Mouse (Mus musculus) myocyte (in vitro differentiated cells): ENCODE data around the gene Zcchc7.

Source experiments
- MAX ChIP-seq: IDR thresholded peaks from one replicate; pipeline ENCODE4 v1.6.1; 2011; ENCODE audit warnings: low read depth, mild to moderate bottlenecking, control low read depth
- MYOD1 ChIP-seq, 3 experiments: IDR thresholded peaks; one replicate each; pipeline ENCODE4 v1.6.1; 2011; ENCODE audit warnings: control low read depth in 2 of 3, low read depth in 2 of 3, mild to moderate bottlenecking in 2 of 3, moderate library complexity in 1 of 3; ENCODE audit not compliant: insufficient read length in 2 of 3, control insufficient read depth in 1 of 3
- MYOG ChIP-seq, 3 experiments: IDR thresholded peaks; one replicate each; pipeline ENCODE4 v1.6.1; 2011; ENCODE audit warnings: control low read depth in 2 of 3, low read depth in 2 of 3, mild to moderate bottlenecking in 2 of 3; ENCODE audit not compliant: insufficient read length in 2 of 3, control insufficient read depth in 1 of 3, insufficient read depth in 1 of 3
- POLR2A ChIP-seq: IDR thresholded peaks from one replicate; pipeline ENCODE4 v1.6.1; 2011; ENCODE audit warnings: low read depth, mild to moderate bottlenecking, control low read depth, moderate library complexity; ENCODE audit not compliant: insufficient read length
- POLR2AphosphoS2 ChIP-seq: IDR thresholded peaks from one replicate; pipeline ENCODE4 v1.6.1; 2011; ENCODE audit warnings: low read depth, control low read depth; ENCODE audit not compliant: insufficient read length
- REST ChIP-seq: IDR thresholded peaks from one replicate; pipeline ENCODE4 v1.6.1; 2011; ENCODE audit warnings: mild to moderate bottlenecking, control low read depth, moderate library complexity; ENCODE audit not compliant: insufficient read depth, insufficient read length
- TCF12 ChIP-seq: IDR thresholded peaks from one replicate; pipeline ENCODE4 v1.6.1; 2011; ENCODE audit warnings: mild to moderate bottlenecking, control low read depth; ENCODE audit not compliant: poor library complexity, insufficient read depth, severe bottlenecking
- TCF3 ChIP-seq: IDR thresholded peaks from one replicate; pipeline ENCODE4 v1.6.1; 2011; ENCODE audit warnings: low read depth, control low read depth; ENCODE audit not compliant: insufficient read length
- USF1 ChIP-seq: IDR thresholded peaks from one replicate; pipeline ENCODE4 v1.6.1; 2011; ENCODE audit warnings: low read depth, mild to moderate bottlenecking, control low read depth, moderate library complexity

- no peak for TF ChIP-seq POLR2A
- TF ChIP-seq REST: no peak
- no peak for TF ChIP-seq MYOG (IDR thresholded peaks at IDR 0.05; ENCODE audit: control insufficient read depth in 1 of 3, insufficient read depth in 1 of 3, insufficient read length in 2 of 3, low read depth in 2 of 3)
- no peak for TF ChIP-seq MAX
- TF ChIP-seq TCF12: no peak
- TF ChIP-seq POLR2AphosphoS2: no peak
- TF ChIP-seq USF1: no peak
- TF ChIP-seq TCF3: no peak
- TF ChIP-seq MYOD1 (IDR thresholded peaks at IDR 0.05; ENCODE audit: control insufficient read depth in 1 of 3, insufficient read length in 2 of 3, low read depth in 2 of 3): no peak
Observed at GRCm38 (mm10) chr4:44978175-44978574, 222.5 kb downstream of the Zcchc7 start.
